Mouse (Mus musculus): ENCODE data around the gene Tdrd9. TPM values are rescaled to one million over a fixed set of nuclear protein-coding genes. Genes with fewer than 3 reads are reported as not detected.

Tdrd9 gene
- polyA plus RNA-seq, 1 experiment from 2014 or later = 0.37 TPM

- H3K27me3 ChIP-seq (ENCODE audit: control insufficient read depth, insufficient read depth, low read length) = no peaks in the 10 kb centered on the region
- 0 out of 2 replicates have a peak, but pooled peaks cover 2% of the 10 kb centered on the region for H3K4me1 ChIP-seq (replicated peaks; ENCODE audit: control insufficient read depth, insufficient read depth, low read length)
- H3K9me3 ChIP-seq (ENCODE audit: control insufficient read depth, low read length) = no peaks in the 10 kb centered on the region
- no peak overlapping the region for H3K4me2 ChIP-seq (replicated peaks; ENCODE audit: low read depth, low read length)
- H3K4me3 ChIP-seq (ENCODE audit: low read depth, low read length) = no peak overlapping the region
- 93% methylated on average over 6 of the region's 6 CpGs for WGBS
- H3K27ac ChIP-seq (ENCODE audit: low read depth, low read length) = no peak overlapping the region
- H3K9ac ChIP-seq (ENCODE audit: low read depth, low read length) = no peak overlapping the region
- ATAC-seq (ENCODE audit: low FRiP score) = no peak
- H3K36me3 ChIP-seq (ENCODE audit: control insufficient read depth, insufficient read depth, low read length) = no peaks in the 10 kb centered on the region
- DNase-seq (ENCODE audit: low spot score) = no peak
Observed at GRCm38 (mm10) chr12:112112235-112112634, 140.9 kb downstream of the Tdrd9 start.

- H3K9me3 ChIP-seq (ENCODE audit: control insufficient read depth, low read length) = no peaks in the 10 kb centered on the region
- H3K4me2 ChIP-seq (replicated peaks; ENCODE audit: low read depth, low read length) = no peak overlapping the region
- H3K36me3 ChIP-seq (ENCODE audit: control insufficient read depth, insufficient read depth, low read length) = no peaks in the 10 kb centered on the region
- ATAC-seq (ENCODE audit: low FRiP score) (peak; percentile 52; the same call in 1 of the 2 replicates), DNase-seq (ENCODE audit: low spot score) (no peak)
- WGBS = 20% methylated on average over 13 of the region's 13 CpGs
- H3K27ac ChIP-seq (ENCODE audit: low read depth, low read length) = no peak overlapping the region
- H3K9ac ChIP-seq (ENCODE audit: low read depth, low read length) = no peak overlapping the region
- H3K27me3 ChIP-seq (ENCODE audit: control insufficient read depth, insufficient read depth, low read length) = no peaks in the 10 kb centered on the region
- no peak overlapping the region for H3K4me3 ChIP-seq (ENCODE audit: low read depth, low read length)
- H3K4me1 ChIP-seq (replicated peaks; ENCODE audit: control insufficient read depth, insufficient read depth, low read length) = 0 out of 2 replicates have a peak, but pooled peaks cover 2% of the 10 kb centered on the region
Observed at GRCm38 (mm10) chr12:112112686-112113396, 141.5 kb downstream of the Tdrd9 start.

- Histone ChIP-seq H3K9me3 (ENCODE audit: control insufficient read depth, low read length) (no peaks in the 10 kb centered on the region), H3K9ac (ENCODE audit: low read depth, low read length) (no peak overlapping the region), H3K27me3 (ENCODE audit: control insufficient read depth, insufficient read depth, low read length) (no peaks in the 10 kb centered on the region), H3K36me3 (ENCODE audit: control insufficient read depth, insufficient read depth, low read length) (no peaks in the 10 kb centered on the region), H3K27ac (ENCODE audit: low read depth, low read length) (no peak overlapping the region), H3K4me2 (replicated peaks; ENCODE audit: low read depth, low read length) (no peak overlapping the region), H3K4me1 (replicated peaks; ENCODE audit: control insufficient read depth, insufficient read depth, low read length) (0 out of 2 replicates have a peak, but pooled peaks cover 2% of the 10 kb centered on the region), H3K4me3 (ENCODE audit: low read depth, low read length) (no peak overlapping the region)
- 10% methylated on average over 7 of the region's 7 CpGs for WGBS
- ATAC-seq (ENCODE audit: low FRiP score) (peak; percentile 43; the same call in 1 of the 2 replicates), DNase-seq (ENCODE audit: low spot score) (peak; percentile 92)
Observed at GRCm38 (mm10) chr12:112113710-112114109, 142.4 kb downstream of the Tdrd9 start.

DNA sequence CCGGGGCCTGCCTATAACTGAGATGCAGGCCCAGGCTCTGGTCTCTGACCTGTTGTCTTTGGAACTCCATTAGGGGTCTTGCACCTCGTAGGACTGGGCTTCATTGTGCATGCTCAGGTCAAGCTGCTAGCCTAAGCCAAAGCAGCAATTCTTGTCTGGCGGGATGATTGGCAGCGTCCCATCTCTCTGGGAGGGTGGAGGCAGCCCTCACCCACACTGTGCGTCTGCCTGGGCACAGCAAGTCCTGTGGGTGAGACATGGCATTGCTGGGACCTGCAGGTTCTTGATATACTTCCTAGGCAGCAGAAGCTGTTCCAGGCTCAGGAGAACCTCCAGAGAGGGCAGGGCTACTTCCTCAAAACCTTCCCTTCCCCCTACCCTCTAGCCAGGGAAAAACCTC is 145.6 kb downstream of the Tdrd9 start:
- DNase-seq (ENCODE audit: low spot score) (no peak), ATAC-seq (ENCODE audit: low FRiP score) (no peak)
- no peak overlapping the region for H3K4me3 ChIP-seq (ENCODE audit: low read depth, low read length)
- H3K27ac ChIP-seq (ENCODE audit: low read depth, low read length) = no peak overlapping the region
- no peaks in the 10 kb centered on the region for H3K9me3 ChIP-seq (ENCODE audit: control insufficient read depth, low read length)
- 0 out of 2 replicates have a peak, but pooled peaks cover 2% of the 10 kb centered on the region for H3K4me1 ChIP-seq (replicated peaks; ENCODE audit: control insufficient read depth, insufficient read depth, low read length)
- H3K36me3 ChIP-seq (ENCODE audit: control insufficient read depth, insufficient read depth, low read length) = no peaks in the 10 kb centered on the region
- no peak overlapping the region for H3K9ac ChIP-seq (ENCODE audit: low read depth, low read length)
- 79% methylated on average over 5 of the region's 5 CpGs for WGBS
- 0 out of 2 replicates have a peak, but pooled peaks cover 2% of the 10 kb centered on the region for H3K27me3 ChIP-seq (ENCODE audit: control insufficient read depth, insufficient read depth, low read length)
- no peak overlapping the region for H3K4me2 ChIP-seq (replicated peaks; ENCODE audit: low read depth, low read length)

DNA sequence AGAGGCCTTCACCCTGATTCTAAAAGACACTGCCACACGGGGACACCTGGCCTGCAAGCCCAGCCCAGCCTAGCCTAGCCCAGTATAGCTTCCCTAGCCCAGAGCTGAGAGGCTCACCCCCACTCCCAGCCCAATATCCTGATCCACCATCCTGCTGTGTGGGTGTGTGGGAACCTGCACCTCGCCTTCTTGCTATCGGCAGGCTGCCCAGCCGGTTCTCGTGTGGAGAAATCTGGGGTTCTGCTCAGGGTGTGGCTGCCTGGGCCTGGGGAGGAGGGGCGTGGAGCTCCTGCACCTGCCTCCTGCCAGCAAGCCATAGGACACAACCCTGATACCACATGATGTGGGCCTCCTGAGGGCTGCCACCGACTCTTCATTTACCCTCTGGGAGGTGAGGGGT is 146.3 kb downstream of the Tdrd9 start:
- H3K27ac ChIP-seq (ENCODE audit: low read depth, low read length) = no peak overlapping the region
- H3K4me1 ChIP-seq (replicated peaks; ENCODE audit: control insufficient read depth, insufficient read depth, low read length) = 0 out of 2 replicates have a peak, but pooled peaks cover 2% of the 10 kb centered on the region
- 82% methylated on average over 7 of the region's 7 CpGs for WGBS
- H3K4me3 ChIP-seq (ENCODE audit: low read depth, low read length) = no peak overlapping the region
- no peak for ATAC-seq (ENCODE audit: low FRiP score)
- H3K4me2 ChIP-seq (replicated peaks; ENCODE audit: low read depth, low read length) = no peak overlapping the region
- no peak for DNase-seq (ENCODE audit: low spot score)
- H3K27me3 ChIP-seq (ENCODE audit: control insufficient read depth, insufficient read depth, low read length) = 0 out of 2 replicates have a peak, but pooled peaks cover 2% of the 10 kb centered on the region
- no peaks in the 10 kb centered on the region for H3K36me3 ChIP-seq (ENCODE audit: control insufficient read depth, insufficient read depth, low read length)
- no peaks in the 10 kb centered on the region for H3K9me3 ChIP-seq (ENCODE audit: control insufficient read depth, low read length)
- no peak overlapping the region for H3K9ac ChIP-seq (ENCODE audit: low read depth, low read length)

Other genes starting within 250 kb of the Tdrd9 start
- gene Klc1, start 212.7 kb upstream of the Tdrd9 start, polyA plus RNA-seq (2014; fragmentation: Nextera tagmentation; extraction: Ambion mirVana) = 345 and 366 TPM in 2 replicates
- 8.2 and 9.8 TPM in 2 replicates for gene Xrcc3, start 157.7 kb upstream of the Tdrd9 start, polyA plus RNA-seq (2014; fragmentation: Nextera tagmentation; extraction: Ambion mirVana)
- gene Zfyve21, start 157.4 kb upstream of the Tdrd9 start, polyA plus RNA-seq (2014; fragmentation: Nextera tagmentation; extraction: Ambion mirVana) = 54.2 and 54.7 TPM in 2 replicates
- gene Ppp1r13b, start 63.4 kb upstream of the Tdrd9 start, polyA plus RNA-seq (2014; fragmentation: Nextera tagmentation; extraction: Ambion mirVana) = 8.3 and 9.5 TPM in 2 replicates
- 582 and 583 TPM in 2 replicates for gene Atp5mpl, start 4.6 kb upstream of the Tdrd9 start, polyA plus RNA-seq (2014; fragmentation: Nextera tagmentation; extraction: Ambion mirVana)
- gene Rd3l, start 9.8 kb downstream of the Tdrd9 start, polyA plus RNA-seq (2014; fragmentation: Nextera tagmentation; extraction: Ambion mirVana) = not detected in 2 replicates
- 0.52 and 0.65 TPM in 2 replicates for gene Aspg, start 135.1 kb downstream of the Tdrd9 start, polyA plus RNA-seq (2014; fragmentation: Nextera tagmentation; extraction: Ambion mirVana)
- gene Kif26a, start 174.6 kb downstream of the Tdrd9 start, polyA plus RNA-seq (2014; fragmentation: Nextera tagmentation; extraction: Ambion mirVana) = 2.0 and 2.2 TPM in 2 replicates